Mouse (Mus musculus) CH12.LX (cell line): ENCODE data around the gene Tcf7. TPM values are rescaled to one million over a fixed set of nuclear protein-coding genes. Genes with fewer than 3 reads are reported as not detected.

Experiments used
- DNase-seq: peaks from one replicate; pipeline ENCODE4 v3.0.0-alpha.2; 2013; ENCODE audit errors: extremely low read depth
- H3K27ac ChIP-seq: 2 replicates; pipeline ENCODE4 v1.5.1; 2012; ENCODE audit warnings: low read depth, mild to moderate bottlenecking, control low read depth, moderate library complexity; ENCODE audit not compliant: insufficient read depth
- H3K27me3 ChIP-seq: replicated peaks from 2 replicates; pipeline ENCODE3; 2012; ENCODE audit warnings: inconsistent platforms
- H3K36me3 ChIP-seq, 2 experiments: replicated peaks in 1 of 2; 2 replicates each; pipeline versions ENCODE3 to v1.6.1; 2012; ENCODE audit warnings: inconsistent platforms in 1 of 2, low read length in 1 of 2, mild to moderate bottlenecking in 1 of 2, mixed read lengths in 1 of 2, moderate library complexity in 1 of 2; ENCODE audit not compliant: control insufficient read depth in 1 of 2, insufficient read depth in 1 of 2
- H3K4me1 ChIP-seq, 2 experiments: 2 replicates each; pipeline ENCODE4 v1.6.1; 2012; ENCODE audit warnings: inconsistent platforms in 1 of 2, moderate library complexity in 1 of 2; ENCODE audit not compliant: insufficient read depth in 2 of 2, control insufficient read depth in 1 of 2
- H3K4me2 ChIP-seq: 2 replicates; pipeline ENCODE4 v1.6.1; 2012; ENCODE audit warnings: low read depth, mild to moderate bottlenecking, control low read depth; ENCODE audit not compliant: poor library complexity, insufficient read depth, severe bottlenecking
- H3K4me3 ChIP-seq, 3 experiments: fragments of 150-350 bp in 1 of 3; sonication (generic) in 1 of 3; replicated peaks in 1 of 3; 2 replicates each; pipeline versions ENCODE3 to v1.5.1; 2011 to 2012; ENCODE audit warnings: low read depth in 2 of 3, low read length in 2 of 3, mild to moderate bottlenecking in 2 of 3, moderate library complexity in 2 of 3, control low read depth in 1 of 3, improper control_type of control experiment in 1 of 3, inconsistent platforms in 1 of 3, mixed read lengths in 1 of 3; ENCODE audit not compliant: poor library complexity in 1 of 3
- H3K79me2 ChIP-seq: replicated peaks from 2 replicates; pipeline ENCODE4 v1.6.1; 2012; ENCODE audit warnings: mild to moderate bottlenecking, moderate library complexity; ENCODE audit not compliant: control insufficient read depth, poor library complexity, insufficient read depth, severe bottlenecking; ENCODE audit errors: extremely low read depth
- H3K9ac ChIP-seq: 2 replicates; pipeline ENCODE4 v1.6.1; 2012; ENCODE audit warnings: low read depth, mild to moderate bottlenecking, control low read depth, moderate library complexity; ENCODE audit not compliant: insufficient read depth
- H3K9me3 ChIP-seq: replicated peaks from 2 replicates; pipeline ENCODE3; 2012; ENCODE audit warnings: low read length, inconsistent platforms, mixed read lengths
- BHLHE40 ChIP-seq: IDR thresholded peaks from 2 replicates; pipeline ENCODE4 v1.6.1; 2011; ENCODE audit warnings: mild to moderate bottlenecking, low read depth, low read length, improper control_type of control experiment
- CTCF ChIP-seq, 2 experiments: IDR thresholded peaks in 1 of 2; conservative IDR thresholded peaks in 1 of 2; 2 replicates each; pipeline ENCODE4 v1.5.1; 2011 to 2012; ENCODE audit warnings: low read depth in 2 of 2, low read length in 2 of 2, improper control_type of control experiment in 1 of 2, inconsistent platforms in 1 of 2, mild to moderate bottlenecking in 1 of 2, moderate library complexity in 1 of 2
- E2F4 ChIP-seq: IDR thresholded peaks from 2 replicates; pipeline ENCODE4 v1.6.1; 2011; ENCODE audit warnings: low read depth, low read length, improper control_type of control experiment; ENCODE audit not compliant: insufficient replicate concordance
- JUN ChIP-seq: IDR thresholded peaks from 2 replicates; pipeline ENCODE4 v1.6.1; 2011; ENCODE audit warnings: low read depth, mild to moderate bottlenecking, low read length, improper control_type of control experiment, moderate library complexity; ENCODE audit not compliant: insufficient read depth
- KAT2A ChIP-seq: IDR thresholded peaks from 2 replicates; pipeline ENCODE4 v1.6.1; 2012; ENCODE audit warnings: low read length, improper control_type of control experiment, inconsistent platforms; ENCODE audit not compliant: insufficient replicate concordance
- MAFK ChIP-seq: IDR thresholded peaks from 2 replicates; pipeline ENCODE4 v1.6.1; 2011; ENCODE audit warnings: low read length, improper control_type of control experiment; ENCODE audit not compliant: insufficient replicate concordance
- MAX ChIP-seq: IDR thresholded peaks from 2 replicates; pipeline ENCODE4 v1.6.1; 2011; ENCODE audit warnings: low read length, improper control_type of control experiment
- MEF2A ChIP-seq: IDR thresholded peaks from 2 replicates; pipeline ENCODE4 v1.6.1; 2014; ENCODE audit warnings: low read depth, mild to moderate bottlenecking, inconsistent platforms, low read length, improper control_type of control experiment, borderline replicate concordance
- MXI1 ChIP-seq: IDR thresholded peaks from 2 replicates; pipeline ENCODE4 v1.6.1; 2011; ENCODE audit warnings: mild to moderate bottlenecking, low read depth, low read length, improper control_type of control experiment
- MYC ChIP-seq: IDR thresholded peaks from 2 replicates; pipeline ENCODE4 v1.6.1; 2011; ENCODE audit warnings: low read depth, mild to moderate bottlenecking, improper control_type of control experiment, low read length
- NRF1 ChIP-seq: IDR thresholded peaks from 2 replicates; pipeline ENCODE4 v1.6.1; 2014; ENCODE audit warnings: low read depth, mild to moderate bottlenecking, inconsistent platforms, low read length, improper control_type of control experiment, moderate library complexity
- RAD21 ChIP-seq: IDR thresholded peaks from 2 replicates; pipeline ENCODE4 v1.6.1; 2011; ENCODE audit warnings: low read depth, mild to moderate bottlenecking, low read length, improper control_type of control experiment, moderate library complexity
- TBP ChIP-seq: conservative IDR thresholded peaks from 2 replicates; pipeline ENCODE4 v1.6.1; 2011; ENCODE audit warnings: low read depth, low read length, improper control_type of control experiment
- USF1 ChIP-seq: IDR thresholded peaks from 2 replicates; pipeline ENCODE4 v1.6.1; 2014; ENCODE audit warnings: low read depth, mild to moderate bottlenecking, inconsistent platforms, low read length, improper control_type of control experiment
- ZNF384 ChIP-seq: IDR thresholded peaks from 2 replicates; pipeline ENCODE4 v1.6.1; 2012; ENCODE audit warnings: low read depth, low read length, improper control_type of control experiment, inconsistent platforms
- dilution Hi-C: fragments of 300-500 bp; cut with MboI; formaldehyde crosslinking; loops from 2 replicates; pipeline ENCODE4 v1.14.3; 2020; ENCODE audit warnings: low sequenced_read_pairs; ENCODE audit not compliant: extremely low pct_unique_long_range_greater_than_20kb, extremely low pct_ligation_motif_present
- in situ Hi-C: fragments of 300-500 bp; cut with MboI; formaldehyde crosslinking; loops from 3 replicates; pipeline ENCODE4 v1.14.3; 2019; ENCODE audit warnings: low sequenced_read_pairs, low pct_ligation_motif_present, low pct_unique_long_range_greater_than_20kb, mixed read lengths
- polyA plus RNA-seq: library from polyadenylated mRNA; unstranded; fragments of >175 nt; gene quantifications from 2 replicates; pipeline ENCODE4 v1.2.1, GENCODE M21; 2012; ENCODE audit warnings: low read depth; ENCODE audit not compliant: insufficient read length
- total RNA-seq, 2 experiments: library from RNA; depleted of rRNA; stranded (reverse); fragments of 300-350 nt in 1 of 2; fragments of >200 nt in 1 of 2; gene quantifications; 2 replicates each; pipeline ENCODE4 v1.2.3; 2012 to 2014

Gene Tcf7
- total and polyA plus RNA-seq, 3 experiments: 0.55 to 5.5 (median 0.85) TPM

DNA sequence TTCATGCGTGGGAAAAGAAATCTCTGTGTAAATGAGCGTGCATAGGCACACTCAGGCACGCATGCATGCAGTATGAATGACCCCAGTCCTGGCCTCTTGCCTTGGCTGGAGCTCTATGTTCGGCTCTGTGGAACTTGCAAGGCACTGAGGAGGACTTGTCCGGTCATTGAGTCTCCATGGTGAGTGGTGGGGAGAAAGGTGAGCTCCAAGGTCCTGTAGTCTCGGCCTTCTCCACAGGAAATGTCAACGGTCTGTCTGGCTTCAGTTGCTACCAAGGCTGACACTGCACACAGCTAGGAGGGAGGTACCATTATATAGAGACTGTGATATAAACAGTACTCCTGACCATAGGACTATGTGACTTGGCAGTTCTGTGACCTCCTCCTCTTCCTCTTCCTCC lies 23.6 kb upstream of the Tcf7 start:
- TF ChIP-seq ZNF384: no peak
- no peak for TF ChIP-seq NRF1
- no peak for TF ChIP-seq MYC
- TF ChIP-seq MAFK: no peak
- TF ChIP-seq E2F4: no peak
- TF ChIP-seq MAX: no peak
- no peak for TF ChIP-seq RAD21
- TF ChIP-seq USF1: no peak
- no peak for TF ChIP-seq MXI1
- TF ChIP-seq KAT2A: no peak
- Histone ChIP-seq H3K9ac (no peak overlapping the region), H3K4me1 (peaks cover 7 to 34% of the 10 kb centered on the region in 2 experiments), H3K79me2 (no peaks in the 10 kb centered on the region), H3K36me3 (no peaks in the 10 kb centered on the region), H3K4me3 (no peak overlapping the region), H3K27me3 (peaks cover 2% of the 10 kb centered on the region), H3K27ac (no peak overlapping the region), H3K9me3 (no peaks in the 10 kb centered on the region), H3K4me2 (no peak overlapping the region)
- no peak for DNase-seq
- in situ Hi-C loops (no loop called here), dilution Hi-C loops (no loop called here)

DNA sequence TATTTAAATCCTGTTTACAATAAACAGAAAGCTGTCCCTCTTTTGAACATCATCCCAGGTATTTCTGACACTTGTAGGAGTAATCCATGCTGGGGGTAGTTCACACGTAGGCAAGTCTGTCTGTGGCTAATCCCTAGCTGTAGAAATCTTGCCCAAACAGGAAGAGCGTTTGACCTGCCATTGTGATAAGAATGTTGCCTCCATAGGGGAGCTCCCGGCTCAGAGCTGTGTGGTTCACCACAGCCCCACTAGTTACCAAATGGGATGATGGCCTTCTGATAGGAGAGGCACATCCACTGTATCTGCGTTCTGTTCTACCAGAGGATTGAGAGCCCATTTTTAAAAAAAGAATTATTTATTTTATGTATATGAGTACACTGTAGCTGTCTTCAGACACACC lies 22.5 kb upstream of the Tcf7 start:
- dilution Hi-C loops (no loop called here), in situ Hi-C loops (no loop called here)
- H3K4me2 ChIP-seq: no peak overlapping the region
- peaks cover 2 to 29% of the 10 kb centered on the region in 2 experiments; a peak in 3 of 4 replicates for H3K4me1 ChIP-seq
- no peak overlapping the region for H3K27ac ChIP-seq
- TF ChIP-seq TBP (no peak), BHLHE40 (no peak), KAT2A (no peak), CTCF (conservative IDR thresholded peaks at IDR 0.05 in 1 of 2, IDR thresholded peaks at IDR 0.05 in 1 of 2; ENCODE audit: low read depth in 2 of 2, low read length in 2 of 2) (peak in 1 of 2 experiments; percentile 10; a peak in 1 of 4 replicates), JUN (no peak), MEF2A (no peak), USF1 (no peak)
- TF ChIP-seq, all 38 proteins: peak for 1
- Histone ChIP-seq H3K9ac (no peak overlapping the region), H3K4me3 (no peak overlapping the region), H3K79me2 (no peaks in the 10 kb centered on the region), H3K27me3 (peaks cover 2% of the 10 kb centered on the region), H3K9me3 (no peaks in the 10 kb centered on the region), H3K36me3 (no peaks in the 10 kb centered on the region)
- DNase-seq: no peak
